Mouse (Mus musculus) stomach, embryonic 16.5 days (tissue): ENCODE results near the gene Ctsz. TPM values are rescaled to one million over a fixed set of nuclear protein-coding genes. Genes with fewer than 3 reads are reported as not detected.

ENCODE experiments used
- ATAC-seq: fragments of 200-750 bp; cut with Nextera tagmentation; 2 replicates; pipeline ENCODE4 v1.8.0; 2017; ENCODE audit warnings: moderate number of reproducible peaks, moderate TSS enrichment; ENCODE audit not compliant: insufficient read depth, low FRiP score
- H3K27ac ChIP-seq: fragments of 300-500 bp; sonication (generic); 2 replicates; pipeline ENCODE4 v1.5.1; 2014; ENCODE audit warnings: low read length
- H3K27me3 ChIP-seq: fragments of 300-500 bp; sonication (generic); 2 replicates; pipeline ENCODE4 v1.6.1; 2014; ENCODE audit warnings: low read length, control low read depth, mixed read lengths; ENCODE audit not compliant: control insufficient read depth, insufficient read depth
- H3K36me3 ChIP-seq: fragments of 300-500 bp; sonication (generic); 2 replicates; pipeline ENCODE4 v1.6.1; 2014; ENCODE audit warnings: low read length; ENCODE audit not compliant: control insufficient read depth, insufficient read depth
- H3K4me1 ChIP-seq: fragments of 300-500 bp; sonication (generic); 2 replicates; pipeline ENCODE4 v1.6.1; 2014; ENCODE audit warnings: low read length, control low read depth, mixed read lengths; ENCODE audit not compliant: control insufficient read depth, insufficient read depth
- H3K4me2 ChIP-seq: fragments of 300-500 bp; sonication (generic); 2 replicates; pipeline ENCODE4 v1.6.1; 2014; ENCODE audit warnings: low read depth, low read length, mixed read lengths
- H3K4me3 ChIP-seq: fragments of 300-500 bp; sonication (generic); replicated peaks from 2 replicates; pipeline ENCODE4 v1.5.1; 2014; ENCODE audit warnings: mild to moderate bottlenecking, low read length
- H3K9ac ChIP-seq: fragments of 300-500 bp; sonication (generic); 2 replicates; pipeline ENCODE4 v1.6.1; 2014; ENCODE audit warnings: low read length
- H3K9me3 ChIP-seq: fragments of 300-500 bp; sonication (generic); replicated peaks from 2 replicates; pipeline ENCODE4 v1.6.1; 2016; ENCODE audit warnings: low read length, control low read depth; ENCODE audit not compliant: control insufficient read depth
- WGBS: fragments of 180-500 bp; shearing (Covaris S2); extraction: QIAGEN DNeasy Blood & Tissue Kit; methylation state at CpG from one replicate; pipeline ENCODE4 v1.1.7; 2014; 5-methylcytosine and 5-hydroxymethylcytosine counted together
- polyA plus RNA-seq: library from polyadenylated mRNA; unstranded; fragments of >200 nt; fragmentation: Nextera tagmentation; extraction: Ambion mirVana; gene quantifications from 2 replicates; pipeline ENCODE4 v1.2.1, GENCODE M21; 2015

Gene Ctsz
- polyA plus RNA-seq, 1 experiment from 2014 or later, result 195 TPM

- Histone ChIP-seq H3K27ac (peak overlapping the region; percentile 18), H3K4me2 (peak overlapping the region; percentile 21; the same call in 1 of the 2 replicates), H3K4me1 (peaks cover 16% of the 10 kb centered on the region), H3K27me3 (no peaks in the 10 kb centered on the region), H3K4me3 (peak overlapping the region; percentile 3; the same call in 1 of the 2 replicates), H3K9me3 (no peaks in the 10 kb centered on the region), H3K36me3 (peaks cover 3% of the 10 kb centered on the region; the same call in 1 of the 2 replicates), H3K9ac (no peak overlapping the region)
- no peak for ATAC-seq
- 90% methylated on average over 7 of the region's 7 CpGs for WGBS
Observed at GRCm38 (mm10) chr2:174436916-174437696, 1.7 kb downstream of the Ctsz start.

DNA sequence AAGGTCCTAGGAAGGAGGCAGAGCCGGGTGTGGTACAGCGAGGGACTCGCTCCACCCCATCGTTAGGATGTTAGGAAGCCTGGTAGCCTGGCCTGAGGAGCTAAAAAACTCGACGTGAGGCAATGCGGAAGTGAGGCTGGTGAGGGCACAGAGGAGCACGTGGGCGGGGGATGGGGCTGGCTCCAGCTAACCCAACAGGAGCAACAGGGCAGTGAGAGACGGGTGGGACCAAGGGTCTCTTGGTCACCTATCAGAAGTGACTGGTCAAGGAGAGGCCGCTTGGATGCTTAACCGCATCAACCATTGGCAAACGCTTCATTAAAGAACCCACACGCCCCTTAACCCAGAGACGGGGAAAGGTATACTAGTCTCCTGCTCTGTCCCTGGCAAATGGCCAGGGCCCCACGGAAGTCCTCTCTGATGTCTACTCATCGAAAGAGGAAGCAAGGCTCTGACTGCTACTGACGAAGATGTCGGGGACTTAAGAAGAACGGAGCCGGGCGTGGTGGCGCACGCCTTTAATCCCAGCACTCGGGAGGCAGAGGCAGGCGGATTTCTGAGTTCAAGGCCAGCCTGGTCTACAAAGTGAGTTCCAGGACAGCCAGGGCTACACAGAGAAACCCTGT, 2.6 kb downstream of the Ctsz start:
- H3K4me1 ChIP-seq, result peaks cover 16% of the 10 kb centered on the region
- H3K4me2 ChIP-seq, result no peak overlapping the region
- no peaks in the 10 kb centered on the region for H3K9me3 ChIP-seq
- 83% methylated on average over 26 of the region's 26 CpGs for whole genome bisulfite sequencing
- no peak for ATAC-seq
- H3K9ac ChIP-seq, result no peak overlapping the region
- peaks cover 3% of the 10 kb centered on the region; the same call in 1 of the 2 replicates for H3K36me3 ChIP-seq
- H3K4me3 ChIP-seq, result no peak overlapping the region
- H3K27ac ChIP-seq, result no peak overlapping the region
- H3K27me3 ChIP-seq, result no peaks in the 10 kb centered on the region

- Histone ChIP-seq H3K27ac (no peak overlapping the region), H3K4me3 (no peak overlapping the region), H3K9ac (no peak overlapping the region), H3K9me3 (no peaks in the 10 kb centered on the region), H3K36me3 (peaks cover 3% of the 10 kb centered on the region; the same call in 1 of the 2 replicates), H3K4me2 (no peak overlapping the region), H3K4me1 (peaks cover 16% of the 10 kb centered on the region), H3K27me3 (no peaks in the 10 kb centered on the region)
- WGBS, result 95% methylated on average over 9 of the region's 9 CpGs
- ATAC-seq, result no peak
Observed at GRCm38 (mm10) chr2:174434943-174435342, 3.9 kb downstream of the Ctsz start.

DNA sequence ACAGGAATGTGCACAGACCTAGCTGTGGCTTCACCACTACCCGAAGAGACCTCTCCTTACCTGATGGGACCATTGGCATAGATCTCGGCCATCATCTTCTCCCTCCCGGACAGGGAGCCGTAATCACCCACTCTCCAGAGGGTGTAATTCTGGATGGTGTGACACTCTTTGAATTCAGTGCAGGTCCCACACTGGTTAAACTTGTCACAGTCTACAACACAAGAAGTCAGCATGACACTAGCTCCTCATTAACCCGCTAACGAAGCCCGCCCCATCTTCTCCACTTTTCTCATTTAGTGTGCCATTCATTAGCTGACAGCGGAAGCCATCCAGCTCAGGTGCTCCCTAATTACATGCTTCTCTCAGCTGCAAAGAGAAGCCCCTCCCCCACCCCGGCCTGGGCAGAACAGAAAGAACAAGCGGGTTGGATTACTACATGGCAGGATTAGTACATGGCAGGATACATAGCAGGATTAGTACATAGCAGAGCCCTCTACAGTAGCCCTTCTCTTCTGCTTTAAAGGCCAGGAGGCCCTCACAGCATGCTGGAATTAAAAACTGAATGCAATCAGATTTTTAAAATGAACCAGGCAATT, 9.7 kb downstream of the Ctsz start:
- no peak overlapping the region for H3K27ac ChIP-seq

GRCm38 (mm10) chr2:174428076-174428835, 10.6 kb downstream of the Ctsz start:
- Histone ChIP-seq H3K9ac (no peak overlapping the region), H3K4me3 (no peak overlapping the region), H3K4me2 (no peak overlapping the region), H3K27ac (no peak overlapping the region), H3K9me3 (no peaks in the 10 kb centered on the region), H3K4me1 (no peaks in the 10 kb centered on the region), H3K27me3 (no peaks in the 10 kb centered on the region), H3K36me3 (peaks cover 27% of the 10 kb centered on the region)
- 79% methylated on average over 18 of the region's 18 CpGs for WGBS
- no peak for ATAC-seq

More for the DNA sequence above, 9.7 kb downstream of the Ctsz start:
- no peaks in the 10 kb centered on the region for H3K9me3 ChIP-seq
- WGBS, result 88% methylated on average over 10 of the region's 10 CpGs
- peaks cover 27% of the 10 kb centered on the region for H3K36me3 ChIP-seq
- no peak for ATAC-seq
- H3K4me3 ChIP-seq, result no peak overlapping the region
- no peaks in the 10 kb centered on the region for H3K4me1 ChIP-seq
- H3K9ac ChIP-seq, result no peak overlapping the region
- no peak overlapping the region for H3K4me2 ChIP-seq
- H3K27me3 ChIP-seq, result no peaks in the 10 kb centered on the region

DNA sequence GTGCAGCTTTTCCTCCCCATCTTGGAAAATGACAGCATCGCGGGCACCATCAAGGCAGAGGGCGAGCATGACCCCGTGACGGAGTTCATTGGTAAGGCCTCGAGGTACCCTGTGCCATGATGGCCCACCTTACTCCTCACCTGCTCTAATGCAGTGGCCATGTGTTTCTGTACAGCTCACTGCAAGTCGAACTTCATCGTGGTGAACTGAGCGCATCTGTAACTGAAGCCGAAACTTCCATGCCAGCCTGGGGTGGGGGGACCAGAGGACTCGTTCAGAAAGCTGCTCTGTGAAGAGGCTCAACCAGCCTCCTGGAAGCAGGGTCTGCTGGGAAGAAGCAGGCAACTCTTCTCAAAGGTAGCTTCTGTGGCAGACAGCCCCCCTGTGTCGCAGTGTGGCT, 12.0 kb downstream of the Ctsz start:
- WGBS, result 90% methylated on average over 12 of the region's 12 CpGs
- ATAC-seq, result no peak
- H3K4me3 ChIP-seq, result no peak overlapping the region
- no peaks in the 10 kb centered on the region for H3K9me3 ChIP-seq
- H3K9ac ChIP-seq, result no peak overlapping the region
- H3K36me3 ChIP-seq, result peaks cover 31% of the 10 kb centered on the region
- no peak overlapping the region for H3K27ac ChIP-seq
- no peak overlapping the region for H3K4me2 ChIP-seq
- no peaks in the 10 kb centered on the region for H3K4me1 ChIP-seq
- H3K27me3 ChIP-seq, result no peaks in the 10 kb centered on the region

DNA sequence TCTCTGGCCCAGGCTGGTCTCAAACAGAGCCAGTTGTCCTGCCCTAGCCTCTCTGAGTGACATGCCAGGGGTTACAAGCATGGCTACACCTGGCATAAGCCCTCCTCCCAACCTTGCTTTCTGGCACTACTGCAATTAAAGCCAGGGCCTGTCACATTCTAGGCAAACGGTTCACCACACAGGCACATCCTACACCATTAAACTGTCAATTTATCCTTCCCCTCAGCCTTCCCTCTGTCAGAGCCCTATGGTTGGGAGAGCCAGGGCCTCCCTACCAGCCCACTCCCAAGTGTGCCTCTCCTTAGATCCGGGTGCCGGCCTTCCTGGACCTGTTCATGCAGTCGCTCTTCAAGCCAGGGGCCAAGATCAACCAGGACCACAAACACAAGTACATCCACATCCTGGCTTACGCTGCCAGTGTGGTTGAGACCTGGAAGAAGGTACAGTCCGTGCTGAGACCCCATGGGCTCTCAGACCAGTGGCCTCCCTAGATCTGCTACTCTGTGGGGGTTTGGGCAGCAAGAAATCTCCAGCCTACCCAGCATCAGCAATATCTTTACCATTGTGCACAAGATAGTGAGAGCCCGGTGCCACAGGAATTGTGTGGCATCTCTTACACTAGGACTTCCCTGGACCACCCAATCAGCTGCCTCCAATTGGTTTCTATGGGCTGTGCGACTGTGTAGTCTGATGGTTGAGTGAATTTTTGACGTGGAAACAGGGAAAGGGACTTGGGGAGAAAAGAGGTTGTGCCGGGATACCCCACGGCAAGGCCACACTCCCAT, 14.3 kb downstream of the Ctsz start:
- no peak overlapping the region for H3K9ac ChIP-seq
- H3K4me3 ChIP-seq, result no peak overlapping the region
- no peak overlapping the region for H3K27ac ChIP-seq
- H3K36me3 ChIP-seq, result peaks cover 36% of the 10 kb centered on the region
- no peaks in the 10 kb centered on the region for H3K4me1 ChIP-seq
- no peak overlapping the region for H3K4me2 ChIP-seq
- ATAC-seq, result no peak
- H3K9me3 ChIP-seq, result no peaks in the 10 kb centered on the region
- no peaks in the 10 kb centered on the region for H3K27me3 ChIP-seq
- WGBS, result 86% methylated on average over 11 of the region's 11 CpGs

DNA sequence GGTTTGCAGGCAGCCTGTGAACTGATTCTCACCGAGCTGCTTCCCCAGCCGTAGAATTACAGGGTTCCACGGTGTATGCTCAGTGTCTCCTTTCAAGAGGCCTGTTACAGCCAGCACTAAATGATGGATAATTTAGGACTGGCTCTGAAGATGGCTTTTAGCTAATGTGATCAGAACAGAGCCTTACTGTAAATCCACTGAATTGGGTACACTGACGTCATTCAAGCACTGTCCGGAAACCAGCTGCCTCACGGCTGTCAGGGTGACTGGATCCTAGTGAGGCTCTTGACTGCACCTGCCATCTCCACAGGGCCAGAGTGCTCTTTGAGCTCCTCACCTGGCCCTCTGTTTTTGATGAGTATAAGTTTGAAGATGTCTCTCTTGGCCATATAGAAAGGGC, 17.7 kb downstream of the Ctsz start:
- Histone ChIP-seq H3K4me3 (no peak overlapping the region), H3K27me3 (no peaks in the 10 kb centered on the region), H3K36me3 (peaks cover 10% of the 10 kb centered on the region; the same call in 1 of the 2 replicates), H3K9ac (no peak overlapping the region), H3K9me3 (no peaks in the 10 kb centered on the region), H3K27ac (no peak overlapping the region), H3K4me1 (peaks cover 7% of the 10 kb centered on the region; the same call in 1 of the 2 replicates), H3K4me2 (no peak overlapping the region)
- ATAC-seq, result no peak
- 87% methylated on average over 6 of the region's 6 CpGs for WGBS
